Mouse (Mus musculus) spleen, embryonic (tissue): ENCODE data around the gene Elmod3.

ENCODE experiments used
- CTCF ChIA-PET: fragments of 350-600 bp; sonication (Branson Sonifier 250); formaldehyde crosslinking; loops from one replicate; lab custom pipeline; 2022; lab: Charles Lee

The Elmod3 gene

GRCm38 (mm10) chr6:72576041-72576440 is 22.2 kb downstream of the Elmod3 start:
- CTCF ChIA-PET, result interaction anchor here (0.5 kb wide), 2 partner anchors 24 to 41 kb away, joined by 3 to 5 read pairs; no protein-coding TSS in a partner anchor

GRCm38 (mm10) chr6:72571826-72572225 is 26.4 kb downstream of the Elmod3 start:
- CTCF ChIA-PET, result no interaction called here

DNA sequence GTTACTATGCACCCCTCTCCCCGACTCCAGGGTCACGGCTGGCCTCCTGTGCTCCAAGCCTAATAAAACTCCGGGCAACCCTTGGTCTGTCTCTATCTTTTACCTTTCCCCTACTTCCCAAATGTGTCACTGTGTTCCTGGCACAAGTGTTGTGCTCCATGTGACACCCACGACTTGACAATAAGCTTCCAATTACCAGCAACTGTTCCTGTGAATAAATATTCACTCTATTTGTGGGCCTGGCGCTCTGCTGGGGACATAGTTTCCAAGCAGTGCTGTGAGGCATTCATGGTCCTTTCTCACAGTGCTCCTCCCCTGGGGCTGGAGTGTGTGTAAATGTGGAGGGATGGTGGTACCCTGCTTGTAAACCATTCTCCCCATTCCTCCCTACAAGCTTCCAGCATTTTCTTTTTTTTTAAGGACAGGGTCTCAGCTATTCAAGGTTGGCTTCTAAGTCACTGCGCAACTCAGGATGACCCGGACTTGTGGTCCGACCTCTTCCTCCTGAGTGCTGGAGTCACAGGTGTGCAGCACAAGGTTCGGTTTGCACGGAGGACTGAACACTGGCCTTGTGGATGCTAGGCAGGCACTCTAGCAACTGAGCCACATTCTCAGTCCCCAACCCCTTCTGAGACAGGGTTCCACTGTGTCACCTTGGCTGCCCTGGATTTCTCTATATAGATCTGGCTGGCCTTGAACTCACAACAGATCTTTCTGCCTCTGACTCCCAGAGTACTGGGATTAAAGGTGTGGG is 27.4 kb downstream of the Elmod3 start:
- CTCF ChIA-PET, result no interaction called here

DNA sequence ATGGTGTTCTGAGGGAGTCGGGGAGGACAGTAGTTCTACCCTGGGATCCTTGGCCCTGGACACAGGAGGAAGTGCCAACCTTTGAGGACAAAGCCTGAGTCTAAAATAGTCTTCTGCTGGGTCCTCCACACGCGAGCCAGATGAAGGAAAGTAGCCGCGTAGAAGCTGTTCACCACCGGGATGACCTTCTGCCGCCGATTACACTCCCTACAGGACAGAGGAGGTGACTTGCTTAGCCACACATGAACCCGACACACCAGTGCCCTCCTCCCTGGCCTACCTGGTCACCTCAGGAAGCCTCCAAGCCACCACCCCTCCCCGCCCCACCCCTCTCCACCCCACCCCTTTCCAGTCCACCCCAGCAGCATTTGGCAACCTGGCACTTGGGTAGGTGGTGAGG is 29.5 kb downstream of the Elmod3 start:
- CTCF ChIA-PET, result no interaction called here

GRCm38 (mm10) chr6:72567508-72567907 is 30.7 kb downstream of the Elmod3 start:
- CTCF ChIA-PET, result interaction anchor here (0.9 to 1.3 kb wide), 2 partner anchors 33 to 140 kb away, joined by 5 to 8 read pairs; no protein-coding TSS in a partner anchor

GRCm38 (mm10) chr6:72566044-72566443 is 32.2 kb downstream of the Elmod3 start:
- CTCF ChIA-PET, result interaction anchor here (0.6 to 2.3 kb wide), 3 partner anchors 10 to 113 kb away, joined by 3 to 16 read pairs (median 4); no protein-coding TSS in a partner anchor

- CTCF ChIA-PET, result interaction anchor here (0.6 to 2.3 kb wide), 4 partner anchors 10 to 112 kb away, joined by 3 to 16 read pairs (median 4); no protein-coding TSS in a partner anchor
These were observed 32.7 kb downstream of the Elmod3 start for GRCm38 (mm10) chr6:72565506-72565905.

- CTCF ChIA-PET, result no interaction called here
These were observed 35.3 kb downstream of the Elmod3 start for GRCm38 (mm10) chr6:72562894-72563293.

DNA sequence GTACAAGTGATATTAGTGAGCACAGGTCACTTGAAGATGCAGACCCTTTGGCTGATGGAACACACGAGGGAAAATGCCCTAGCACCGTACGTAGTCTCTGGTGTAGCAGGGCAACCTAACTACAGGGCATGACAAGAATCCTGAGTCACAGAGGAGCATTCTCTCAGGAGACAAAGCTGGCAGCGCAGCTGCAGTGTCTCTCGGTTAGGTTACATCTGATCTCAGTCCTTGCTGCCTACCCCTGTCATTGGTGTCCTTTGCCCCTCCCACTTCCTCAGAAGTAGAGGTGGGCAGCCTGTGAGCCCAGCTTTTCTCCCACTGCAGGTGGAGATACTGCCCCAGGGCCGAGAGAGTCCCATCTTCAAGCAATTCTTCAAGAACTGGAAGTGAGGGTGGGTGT is 35.7 kb downstream of the Elmod3 start:
- CTCF ChIA-PET, result no interaction called here

GRCm38 (mm10) chr6:72560801-72561200 is 37.4 kb downstream of the Elmod3 start:
- CTCF ChIA-PET, result no interaction called here

DNA sequence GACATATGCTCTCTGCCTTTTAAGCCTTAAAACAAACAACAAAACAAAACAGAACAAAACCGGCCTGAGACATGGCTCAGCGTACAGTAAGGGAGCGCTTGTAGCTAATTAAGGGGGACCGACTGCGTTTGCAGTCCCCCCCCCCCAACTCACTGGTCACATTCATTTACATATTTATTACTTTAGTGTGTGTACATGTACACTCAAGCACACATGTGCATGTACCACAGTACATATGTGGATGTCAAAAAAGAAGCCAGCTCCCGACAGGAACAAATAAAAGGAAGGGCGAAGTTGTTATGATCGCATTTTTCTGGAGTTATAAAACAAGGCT is 45.2 kb downstream of the Elmod3 start:
- CTCF ChIA-PET, result interaction anchor here (0.6 kb wide), 1 partner anchor 125 kb away, joined by 6 read pairs; no protein-coding TSS in a partner anchor

DNA sequence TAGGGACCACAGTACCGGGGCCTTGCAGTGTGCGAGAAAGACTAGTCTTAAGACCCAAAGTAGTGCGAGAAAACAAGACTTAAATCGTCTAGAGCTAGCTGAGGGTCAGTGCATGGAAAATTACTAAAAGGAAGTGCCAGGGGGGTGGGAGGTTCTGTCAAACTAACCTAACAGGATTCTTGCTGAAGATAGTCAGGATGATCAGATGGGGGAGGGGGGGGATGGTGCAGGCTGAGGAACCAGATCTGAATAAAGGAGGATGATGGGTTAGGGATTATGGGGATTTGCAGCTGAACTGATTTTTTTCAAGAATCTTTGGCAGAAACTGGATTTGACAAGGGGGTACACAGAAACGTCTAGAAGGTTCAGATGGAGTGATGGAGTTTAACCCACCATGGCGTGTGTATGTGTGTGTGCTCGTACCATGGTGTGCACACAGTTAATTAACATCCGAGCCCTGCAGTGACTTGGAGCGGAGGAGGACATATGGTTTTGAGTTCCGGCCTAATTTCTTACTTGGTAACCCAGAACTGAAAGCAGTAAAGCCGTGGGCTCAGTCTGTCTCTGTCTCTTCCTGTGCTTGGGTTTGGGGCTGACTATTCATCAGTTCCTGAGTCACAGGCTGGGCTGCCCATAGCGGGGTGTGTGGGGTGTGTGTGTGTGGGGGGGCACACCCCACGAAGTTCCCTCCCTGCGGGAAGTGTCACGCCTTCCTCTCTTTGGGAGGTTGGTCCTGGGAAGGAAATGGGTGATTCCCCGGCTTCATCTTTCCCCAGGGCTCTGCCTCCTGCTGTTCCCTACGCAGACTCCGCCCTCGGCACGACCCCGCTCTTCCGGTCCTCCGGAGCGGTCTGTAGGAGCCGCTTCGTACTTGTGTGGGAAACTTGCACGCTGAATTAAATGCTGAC is 45.8 kb downstream of the Elmod3 start:
- CTCF ChIA-PET, result interaction anchor here (0.6 kb wide), 2 partner anchors 23 to 125 kb away, joined by 5 to 6 read pairs; no protein-coding TSS in a partner anchor

DNA sequence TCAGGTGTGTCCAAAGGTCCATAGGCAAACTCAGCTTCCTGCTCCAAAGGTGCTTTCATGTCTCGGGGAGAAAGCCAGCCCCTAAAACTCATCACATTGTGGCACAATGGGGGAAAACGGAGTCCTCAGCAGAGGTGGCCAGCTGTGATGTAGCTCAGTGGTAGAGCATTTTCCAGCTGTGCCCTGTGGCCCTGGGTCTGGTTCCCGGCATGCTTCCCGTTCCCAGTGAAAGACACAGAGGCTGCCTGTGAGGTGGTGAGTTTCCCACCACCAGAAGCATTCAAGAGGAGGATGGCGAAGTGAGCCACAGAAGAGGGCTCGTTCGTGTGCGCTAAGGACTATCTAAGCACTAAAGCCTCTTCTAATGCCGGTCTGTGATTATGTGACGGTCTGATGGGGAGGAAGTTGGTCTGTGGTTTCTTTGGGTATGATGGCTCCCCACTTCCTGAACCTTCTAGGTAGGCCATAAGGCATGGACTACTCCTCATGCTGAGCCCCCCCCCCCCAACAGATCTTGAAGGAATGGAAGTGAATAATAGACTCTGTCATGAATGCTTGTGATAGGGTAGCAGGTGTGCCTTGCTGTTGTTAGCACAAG is 47.6 kb downstream of the Elmod3 start:
- CTCF ChIA-PET, result interaction anchor here (0.7 to 1.2 kb wide), 3 partner anchors 16 to 149 kb away, joined by 3 to 10 read pairs (median 8); no protein-coding TSS in a partner anchor

GRCm38 (mm10) chr6:72550025-72550424 is 48.2 kb downstream of the Elmod3 start:
- CTCF ChIA-PET, result interaction anchor here (1.2 kb wide), 1 partner anchor 15 kb away, joined by 10 read pairs; no protein-coding TSS in a partner anchor

DNA sequence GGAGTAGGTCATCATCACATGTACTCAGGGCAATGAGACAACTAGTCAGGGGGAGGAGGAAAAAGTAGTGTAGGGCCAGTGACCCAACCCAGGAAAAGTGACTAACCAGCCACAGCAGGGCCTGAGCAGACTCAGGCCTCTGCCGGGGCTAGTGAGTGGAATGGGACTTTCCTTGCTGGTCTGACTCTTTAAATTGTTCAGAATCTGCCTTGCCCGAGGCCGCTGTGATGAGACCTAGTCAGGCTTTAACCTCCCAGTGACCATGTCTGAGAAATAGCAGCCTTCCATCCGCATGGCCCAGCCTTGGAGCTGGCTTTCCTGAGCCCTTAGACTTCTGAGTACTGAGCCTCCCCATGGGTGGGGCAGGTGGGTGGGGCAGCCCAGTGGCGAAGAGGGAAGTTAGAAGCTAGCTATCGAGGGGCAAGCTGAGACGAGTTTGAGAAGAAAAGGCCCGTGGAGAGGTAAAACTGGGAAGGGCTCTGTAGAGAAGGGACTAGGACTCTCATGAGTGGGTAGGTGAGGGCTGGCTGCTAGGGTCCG is 49.1 kb downstream of the Elmod3 start:
- CTCF ChIA-PET, result interaction anchor here (1.2 kb wide), 1 partner anchor 14 kb away, joined by 10 read pairs; no protein-coding TSS in a partner anchor

GRCm38 (mm10) chr6:72547862-72548261 is 50.4 kb downstream of the Elmod3 start:
- CTCF ChIA-PET, result no interaction called here

DNA sequence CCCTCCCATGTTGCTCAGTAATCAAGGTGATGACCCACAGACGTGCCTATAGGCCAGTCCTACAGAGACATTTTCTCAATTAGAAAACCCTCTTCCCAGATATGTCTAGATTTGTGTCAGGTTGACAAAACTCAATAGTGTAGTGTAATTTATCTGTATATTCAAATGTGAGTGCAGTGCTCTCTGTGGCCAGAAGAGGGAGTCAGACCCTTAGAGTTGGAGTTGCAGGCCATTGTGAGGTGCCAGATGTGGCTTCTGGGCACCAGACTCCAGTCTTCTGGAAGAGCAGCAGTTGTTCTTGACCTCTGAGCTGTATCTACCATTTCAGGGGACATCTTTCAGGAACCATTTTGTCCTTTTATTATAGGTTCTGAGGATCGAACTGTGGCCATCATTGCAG is 51.1 kb downstream of the Elmod3 start:
- CTCF ChIA-PET, result interaction anchor here (0.6 kb wide), 1 partner anchor 16 kb away, joined by 3 read pairs; no protein-coding TSS in a partner anchor

GRCm38 (mm10) chr6:72545377-72545776 is 52.8 kb downstream of the Elmod3 start:
- CTCF ChIA-PET, result interaction anchor here (1.3 kb wide), 1 partner anchor 11 kb away, joined by 8 read pairs; no protein-coding TSS in a partner anchor

DNA sequence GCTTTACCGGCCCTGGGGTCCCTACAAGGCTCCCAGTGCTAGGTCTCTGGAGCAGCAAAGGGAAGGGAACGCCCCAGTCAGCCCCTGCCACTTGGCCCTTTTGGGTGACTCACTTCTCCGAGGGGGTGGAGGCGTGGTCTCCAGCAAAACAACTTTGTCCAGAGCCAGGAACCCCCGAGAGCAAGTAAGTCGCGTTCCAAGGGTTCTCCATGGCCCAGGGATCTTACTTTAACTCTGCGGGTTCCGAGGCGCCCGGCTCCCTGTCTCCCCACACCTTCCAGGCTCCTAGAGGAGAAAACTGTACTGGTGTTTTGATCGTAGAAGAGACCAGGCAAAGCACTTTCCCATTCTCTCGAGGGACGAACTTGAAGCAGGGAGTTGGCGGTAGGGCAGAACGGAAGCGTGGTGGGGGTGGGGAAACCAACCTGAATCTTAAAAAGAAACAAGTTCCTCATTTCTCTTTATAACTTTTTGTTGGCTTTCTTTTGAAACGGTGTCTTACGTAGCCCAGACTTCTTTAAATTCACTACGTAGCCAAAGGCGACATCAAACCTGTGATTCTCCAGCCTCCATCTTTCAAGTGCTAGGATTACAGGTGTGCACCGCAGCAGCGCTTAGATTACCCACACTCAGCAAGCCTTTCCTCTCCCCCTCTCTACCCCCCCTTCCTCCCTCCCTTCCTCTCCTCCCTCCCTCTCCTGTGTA is 53.8 kb downstream of the Elmod3 start, which contains the start of gene Capg:
TSS of gene Capg (plus strand) at position 109 of the 705 bp plus-strand sequence.
- CTCF ChIA-PET, result interaction anchor here (1.3 kb wide), 1 partner anchor 10 kb away, joined by 8 read pairs; no protein-coding TSS in a partner anchor

- CTCF ChIA-PET, result no interaction called here
These were observed 54.9 kb downstream of the Elmod3 start for GRCm38 (mm10) chr6:72543265-72543850.
